Mouse (Mus musculus): ENCODE data around the gene Cdc37. TPM values are rescaled to one million over a fixed set of nuclear protein-coding genes. Genes with fewer than 3 reads are reported as not detected.

Cdc37 gene
- polyA plus RNA-seq (2012; rRNA removed; ENCODE audit: low replicate concordance) = 16.3 and 27.9 TPM in 2 replicates

GRCm38 (mm10) chr9:21149654-21150419, at the start of gene Cdc37:
Cdc37 (minus strand) TSS chr9:21149982.

GRCm38 (mm10) chr9:21165041-21165951, 15.5 kb upstream of the Cdc37 start, which contains the start of gene Pde4a:
Pde4a (plus strand) TSS chr9:21165714.

GRCm38 (mm10) chr9:21131059-21131956, 18.5 kb downstream of the Cdc37 start, which contains the start of gene Tyk2:
Tyk2 (minus strand) TSS chr9:21131243.

GRCm38 (mm10) chr9:21091707-21092320, 58.0 kb downstream of the Cdc37 start, which contains the start of the genes Gm38431 and Raver1:
Gm38431 (minus strand) TSS chr9:21091997.
Raver1 (minus strand) TSS chr9:21092008.

Other genes starting within 250 kb of the Cdc37 start
- 18.2 and 20.2 TPM in 2 replicates for gene Dnmt1, start 190.1 kb downstream of the Cdc37 start, polyA plus RNA-seq (2012; rRNA removed; ENCODE audit: low replicate concordance)
- 1.6 and 2.6 TPM in 2 replicates for gene S1pr2, start 173.2 kb downstream of the Cdc37 start, polyA plus RNA-seq (2012; rRNA removed; ENCODE audit: low replicate concordance)
- 130 and 187 TPM in 2 replicates for gene Mrpl4, start 147.2 kb downstream of the Cdc37 start, polyA plus RNA-seq (2012; rRNA removed; ENCODE audit: low replicate concordance)
- 6.5 TPM in 2 replicates for gene Icam1, start 134.0 kb downstream of the Cdc37 start, polyA plus RNA-seq (2012; rRNA removed; ENCODE audit: low replicate concordance)
- gene Icam4, start 120.6 kb downstream of the Cdc37 start, polyA plus RNA-seq (2012; rRNA removed; ENCODE audit: low replicate concordance) = 0.14 and 0.83 TPM in 2 replicates
- gene Icam5, start 117.9 kb downstream of the Cdc37 start, polyA plus RNA-seq (2012; rRNA removed; ENCODE audit: low replicate concordance) = 0.13 TPM in 2 replicates
- 0.25 and 0.50 TPM in 2 replicates for gene Zglp1, start 82.9 kb downstream of the Cdc37 start, polyA plus RNA-seq (2012; rRNA removed; ENCODE audit: low replicate concordance)
- 0.15 and 0.40 TPM in 2 replicates for gene Gm49373, start 76.9 kb downstream of the Cdc37 start, polyA plus RNA-seq (2012; rRNA removed; ENCODE audit: low replicate concordance)
- gene Fdx1l, start 76.4 kb downstream of the Cdc37 start, polyA plus RNA-seq (2012; rRNA removed; ENCODE audit: low replicate concordance) = 29.2 and 69.8 TPM in 2 replicates
- gene Gm38431, start 58.0 kb downstream of the Cdc37 start, polyA plus RNA-seq (2012; rRNA removed; ENCODE audit: low replicate concordance) = 13.2 and 24.6 TPM in 2 replicates
- 70.5 and 116 TPM in 2 replicates for gene Raver1, start 58.0 kb downstream of the Cdc37 start, polyA plus RNA-seq (2012; rRNA removed; ENCODE audit: low replicate concordance)
- 21.7 and 25.1 TPM in 2 replicates for gene Tyk2, start 18.7 kb downstream of the Cdc37 start, polyA plus RNA-seq (2012; rRNA removed; ENCODE audit: low replicate concordance)
- 2.9 and 4.7 TPM in 2 replicates for gene Pde4a, start 15.7 kb upstream of the Cdc37 start, polyA plus RNA-seq (2012; rRNA removed; ENCODE audit: low replicate concordance)
- 68.3 and 85.9 TPM in 2 replicates for gene Keap1, start 89.4 kb upstream of the Cdc37 start, polyA plus RNA-seq (2012; rRNA removed; ENCODE audit: low replicate concordance)
- 0.13 and 0.16 TPM in 2 replicates for gene S1pr5, start 98.5 kb upstream of the Cdc37 start, polyA plus RNA-seq (2012; rRNA removed; ENCODE audit: low replicate concordance)
- gene Atg4d, start 115.3 kb upstream of the Cdc37 start, polyA plus RNA-seq (2012; rRNA removed; ENCODE audit: low replicate concordance) = 75.4 and 213 TPM in 2 replicates
- 8.6 and 13.3 TPM in 2 replicates for gene Kri1, start 138.0 kb upstream of the Cdc37 start, polyA plus RNA-seq (2012; rRNA removed; ENCODE audit: low replicate concordance)
- gene Cdkn2d, start 141.4 kb upstream of the Cdc37 start, polyA plus RNA-seq (2012; rRNA removed; ENCODE audit: low replicate concordance) = 15.2 and 22.1 TPM in 2 replicates
- gene Ap1m2, start 162.4 kb upstream of the Cdc37 start, polyA plus RNA-seq (2012; rRNA removed; ENCODE audit: low replicate concordance) = 55.7 and 57.9 TPM in 2 replicates
- gene Slc44a2, start 170.7 kb upstream of the Cdc37 start, polyA plus RNA-seq (2012; rRNA removed; ENCODE audit: low replicate concordance) = 9.2 and 13.8 TPM in 2 replicates
- gene Ilf3, start 217.9 kb upstream of the Cdc37 start, polyA plus RNA-seq (2012; rRNA removed; ENCODE audit: low replicate concordance) = 17.3 and 20.4 TPM in 2 replicates